Mouse (Mus musculus): ENCODE data around the gene Crip3. TPM values are rescaled to one million over a fixed set of nuclear protein-coding genes. Genes with fewer than 3 reads are reported as not detected.

The Crip3 gene
- total and polyA plus RNA-seq, 3 experiments = not detected

GRCm38 (mm10) chr17:46383294-46384060, 45.2 kb upstream of the Crip3 start, which contains the start of gene Zfp318:
Gene Zfp318 (plus strand): TSS chr17:46383731.
- peak within 1 kb of the TSS; percentile 92 to 99 for H3K4me3 ChIP-seq (ENCODE audit: control insufficient read depth in 1 of 2, insufficient read depth in 1 of 2, low read depth in 2 of 2, low read length in 2 of 2)
- H3K36me3 ChIP-seq (ENCODE audit: control insufficient read depth in 1 of 2, insufficient read depth in 2 of 2, low read length in 2 of 2) = peaks cover 0 to 10% of the 10 kb centered on the region in 2 experiments; a peak in 3 of 4 replicates
- H3K9me3 ChIP-seq (replicated peaks; ENCODE audit: insufficient read depth, low read length) = no peaks in the 10 kb centered on the region
- peak within 1 kb of the TSS; percentile 78 for H3K27ac ChIP-seq (ENCODE audit: control insufficient read depth, low read depth, low read length)
- no peaks in the 10 kb centered on the region for H3K27me3 ChIP-seq (ENCODE audit: control insufficient read depth in 1 of 2, insufficient read depth in 2 of 2, low read length in 2 of 2)
- peak within 1 kb of the TSS; percentile 97 for H3K9ac ChIP-seq (ENCODE audit: control insufficient read depth, low read depth, low read length, poor library complexity, severe bottlenecking)
- H3K79me2 ChIP-seq (ENCODE audit: control insufficient read depth, insufficient read depth, low read length, poor library complexity) = peaks cover 9% of the 10 kb centered on the region; the same call in 1 of the 2 replicates
- DNase-seq (ENCODE audit: low read depth, low spot score) = peak; percentile 97
- H3K4me1 ChIP-seq (ENCODE audit: control insufficient read depth in 1 of 2, insufficient read depth in 2 of 2, low read length in 2 of 2) = peaks cover 3 to 10% of the 10 kb centered on the region in 2 experiments; a peak in 3 of 4 replicates
- no peak for TF ChIP-seq ETS1 (IDR thresholded peaks at IDR 0.05; ENCODE audit: low read depth, low read length)
- TF ChIP-seq RAD21 (IDR thresholded peaks at IDR 0.05; ENCODE audit: low read depth, low read length) = no peak
- TF ChIP-seq ZNF384 (IDR thresholded peaks at IDR 0.05; ENCODE audit: low read depth, low read length) = no peak
- TF ChIP-seq CHD2 (IDR thresholded peaks at IDR 0.05; ENCODE audit: low read length) = no peak
- TF ChIP-seq CHD1 (IDR thresholded peaks at IDR 0.05; ENCODE audit: low read depth, low read length) = no peak
- peak; percentile 86; the same call in 1 of the 2 replicates for TF ChIP-seq POLR2AphosphoS2 (IDR thresholded peaks at IDR 0.05; ENCODE audit: low read length)
- no peak for TF ChIP-seq RCOR1 (IDR thresholded peaks at IDR 0.05; ENCODE audit: low read depth, low read length)
- TF ChIP-seq MAX (IDR thresholded peaks at IDR 0.05; ENCODE audit: low read length) = peak; percentile 92
- peak; percentile 79 for TF ChIP-seq NELFE (IDR thresholded peaks at IDR 0.05; ENCODE audit: low read depth, low read length)
- TF ChIP-seq MAFK (IDR thresholded peaks at IDR 0.05; ENCODE audit: borderline replicate concordance, low read depth, low read length) = no peak
- TF ChIP-seq USF2 (IDR thresholded peaks at IDR 0.05; ENCODE audit: borderline replicate concordance in 1 of 2, insufficient read depth in 1 of 2, low read depth in 1 of 2, low read length in 2 of 2) = peak; percentile 44 to 91; a peak in 3 of 4 replicates
- no peak for TF ChIP-seq EP300 (IDR thresholded peaks at IDR 0.05; ENCODE audit: low read depth in 1 of 2, low read length in 2 of 2)
- TF ChIP-seq ZKSCAN1 (IDR thresholded peaks at IDR 0.05; ENCODE audit: low read depth, low read length) = no peak
- TF ChIP-seq SMC3 (IDR thresholded peaks at IDR 0.05; ENCODE audit: low read depth, low read length) = no peak
- no peak for TF ChIP-seq E2F4 (IDR thresholded peaks at IDR 0.05; ENCODE audit: borderline replicate concordance, low read depth, low read length)
- no peak for TF ChIP-seq GATA1 (IDR thresholded peaks at IDR 0.05; ENCODE audit: low read depth, low read length)
- no peak for TF ChIP-seq MEF2A (IDR thresholded peaks at IDR 0.05; ENCODE audit: extremely low read depth, insufficient replicate concordance, low read depth, low read length, poor library complexity, severe bottlenecking)
- no peak for TF ChIP-seq GABPA (IDR thresholded peaks at IDR 0.05; ENCODE audit: low read depth, low read length)
- TF ChIP-seq CTCF (IDR thresholded peaks at IDR 0.05 in 2 of 3, conservative IDR thresholded peaks at IDR 0.05 in 1 of 3; ENCODE audit: control insufficient read depth in 1 of 3, insufficient read depth in 1 of 3, low read depth in 2 of 3, low read length in 3 of 3, poor library complexity in 1 of 3, severe bottlenecking in 1 of 3) = no peak
- peak; percentile 88; the same call in 1 of the 2 replicates for TF ChIP-seq MAZ (IDR thresholded peaks at IDR 0.05; ENCODE audit: low read depth, low read length)
- peak; percentile 65; the same call in 1 of the 2 replicates for TF ChIP-seq HCFC1 (IDR thresholded peaks at IDR 0.05; ENCODE audit: low read depth, low read length)
- no peak for TF ChIP-seq ELF1 (IDR thresholded peaks at IDR 0.05; ENCODE audit: low read depth, low read length)
- TF ChIP-seq MYB (IDR thresholded peaks at IDR 0.05; ENCODE audit: low read depth, low read length) = no peak
- TF ChIP-seq USF1 (IDR thresholded peaks at IDR 0.05; ENCODE audit: low read depth, low read length) = peak; percentile 100
- TF ChIP-seq TCF12 (IDR thresholded peaks at IDR 0.05; ENCODE audit: low read depth, low read length) = 0 out of 2 replicates have a peak, but pooled peaks have one; percentile 25
- no peak for TF ChIP-seq JUND (IDR thresholded peaks at IDR 0.05; ENCODE audit: low read depth, low read length)
- TF ChIP-seq BHLHE40 (IDR thresholded peaks at IDR 0.05; ENCODE audit: borderline replicate concordance, low read depth, low read length) = no peak
- no peak; the same call in 1 of the 2 replicates for TF ChIP-seq UBTF (IDR thresholded peaks at IDR 0.05; ENCODE audit: borderline replicate concordance, insufficient read depth, low read depth, low read length)
- peak; percentile 70 for TF ChIP-seq MXI1 (IDR thresholded peaks at IDR 0.05; ENCODE audit: low read depth, low read length)
- no peak for TF ChIP-seq MYC (IDR thresholded peaks at IDR 0.05; ENCODE audit: low read depth, low read length)
- peak; percentile 94 for TF ChIP-seq NRF1 (IDR thresholded peaks at IDR 0.05; ENCODE audit: insufficient read depth, low read depth, low read length, poor library complexity, severe bottlenecking)
- no peak for TF ChIP-seq TAL1 (IDR thresholded peaks at IDR 0.05; ENCODE audit: low read length)
- no peak for TF ChIP-seq KAT2A (conservative IDR thresholded peaks at IDR 0.05; ENCODE audit: low read depth, low read length)
- TF ChIP-seq POLR2AphosphoS5 (IDR thresholded peaks at IDR 0.05; ENCODE audit: borderline replicate concordance, low read depth, low read length) = no peak
- peak; percentile 97 to 98 for TF ChIP-seq POLR2A (IDR thresholded peaks at IDR 0.05; ENCODE audit: control insufficient read depth in 1 of 2, insufficient read depth in 1 of 2, low read depth in 1 of 2, low read length in 2 of 2, poor library complexity in 1 of 2)
